Mouse (Mus musculus) forebrain, embryonic 16.5 days (tissue): ENCODE data around the gene Lrrc4c. TPM values are rescaled to one million over a fixed set of nuclear protein-coding genes. Genes with fewer than 3 reads are reported as not detected.

ENCODE experiments used
- ATAC-seq: fragments of 200-750 bp; cut with Nextera tagmentation; 2 replicates; pipeline ENCODE4 v1.8.0; 2017; ENCODE audit warnings: mild to moderate bottlenecking, moderate library complexity
- H3K27ac ChIP-seq: fragments of 300-500 bp; sonication (generic); 2 replicates; pipeline ENCODE4 v1.5.1; 2014; ENCODE audit warnings: low read length, control low read depth
- H3K27me3 ChIP-seq: fragments of 300-500 bp; sonication (generic); replicated peaks from 2 replicates; pipeline ENCODE4 v1.6.1; 2014; ENCODE audit warnings: low read length; ENCODE audit not compliant: control insufficient read depth, insufficient read depth
- H3K36me3 ChIP-seq: fragments of 300-500 bp; sonication (generic); 2 replicates; pipeline ENCODE4 v1.6.1; 2014; ENCODE audit not compliant: control insufficient read depth, insufficient read depth
- H3K4me1 ChIP-seq: fragments of 300-500 bp; sonication (generic); replicated peaks from 2 replicates; pipeline ENCODE4 v1.6.1; 2014; ENCODE audit warnings: low read length; ENCODE audit not compliant: control insufficient read depth, insufficient read depth
- H3K4me2 ChIP-seq: fragments of 300-500 bp; sonication (generic); 2 replicates; pipeline ENCODE4 v1.6.1; 2014; ENCODE audit warnings: mild to moderate bottlenecking, low read length, control low read depth
- H3K4me3 ChIP-seq: fragments of 300-500 bp; sonication (generic); replicated peaks from 2 replicates; pipeline ENCODE4 v1.5.1; 2014; ENCODE audit warnings: mild to moderate bottlenecking, low read length, control low read depth
- H3K9ac ChIP-seq: fragments of 300-500 bp; sonication (generic); replicated peaks from 2 replicates; pipeline ENCODE4 v1.6.1; 2014; ENCODE audit warnings: low read depth, low read length, control low read depth
- H3K9me3 ChIP-seq: fragments of 300-500 bp; sonication (generic); 2 replicates; pipeline ENCODE4 v1.6.1; 2016; ENCODE audit warnings: low read length; ENCODE audit not compliant: control insufficient read depth
- WGBS: fragments of 180-500 bp; shearing (Covaris S2); extraction: QIAGEN DNeasy Blood & Tissue Kit; methylation state at CpG from one replicate; pipeline ENCODE4 v1.1.7; 2014; 5-methylcytosine and 5-hydroxymethylcytosine counted together
- polyA plus RNA-seq: library from polyadenylated mRNA; unstranded; fragments of >200 nt; fragmentation: Nextera tagmentation; extraction: Ambion mirVana; gene quantifications from 2 replicates; pipeline ENCODE4 v1.2.1, GENCODE M21; 2015

The Lrrc4c gene
- polyA plus RNA-seq, 1 experiment from 2014 or later = 30.9 TPM

DNA sequence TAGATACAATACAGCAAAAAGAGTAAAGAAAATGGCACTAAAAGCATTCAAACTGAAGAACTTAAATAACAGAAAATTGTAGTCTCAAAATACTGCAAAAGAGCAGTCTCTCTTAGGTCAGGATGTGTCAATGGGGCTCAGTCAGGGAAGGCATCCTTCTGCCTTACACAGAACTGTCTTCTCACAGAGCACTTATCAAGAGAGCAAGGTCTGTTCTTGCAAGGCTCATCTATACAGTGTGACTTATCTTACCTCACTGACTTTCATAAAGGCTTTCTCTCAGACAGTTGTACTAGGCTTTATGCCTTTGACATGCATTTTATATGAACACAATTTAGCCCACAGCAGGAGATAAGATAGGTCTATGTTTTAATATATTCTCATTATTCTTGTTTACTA is 1226.7 kb downstream of the Lrrc4c start:
- H3K27me3 ChIP-seq = no peaks in the 10 kb centered on the region
- H3K36me3 ChIP-seq = no peaks in the 10 kb centered on the region
- no peak overlapping the region for H3K4me2 ChIP-seq
- no peak overlapping the region for H3K27ac ChIP-seq
- H3K9ac ChIP-seq = no peak overlapping the region
- no peak for ATAC-seq
- H3K4me1 ChIP-seq = peaks cover 7% of the 10 kb centered on the region; the same call in 1 of the 2 replicates
- no peaks in the 10 kb centered on the region for H3K9me3 ChIP-seq
- no peak overlapping the region for H3K4me3 ChIP-seq

GRCm38 (mm10) chr2:97545946-97546345 is 1228.0 kb downstream of the Lrrc4c start:
- no peak for ATAC-seq
- no peak overlapping the region for H3K9ac ChIP-seq
- peaks cover 7% of the 10 kb centered on the region; the same call in 1 of the 2 replicates for H3K4me1 ChIP-seq
- H3K4me2 ChIP-seq = no peak overlapping the region
- no peak overlapping the region for H3K4me3 ChIP-seq
- H3K27me3 ChIP-seq = no peaks in the 10 kb centered on the region
- no peaks in the 10 kb centered on the region for H3K9me3 ChIP-seq
- no peak overlapping the region for H3K27ac ChIP-seq
- H3K36me3 ChIP-seq = no peaks in the 10 kb centered on the region
- whole genome bisulfite sequencing = 75% methylated on average over 1 of the region's 1 CpGs

- no peak for ATAC-seq
- no peak overlapping the region for H3K9ac ChIP-seq
- no peaks in the 10 kb centered on the region for H3K9me3 ChIP-seq
- H3K4me1 ChIP-seq = peaks cover 2% of the 10 kb centered on the region
- H3K36me3 ChIP-seq = no peaks in the 10 kb centered on the region
- H3K27me3 ChIP-seq = no peaks in the 10 kb centered on the region
- H3K4me2 ChIP-seq = no peak overlapping the region
- WGBS = 28% methylated on average over 2 of the region's 2 CpGs
- H3K4me3 ChIP-seq = no peak overlapping the region
- H3K27ac ChIP-seq = no peak overlapping the region
Observed at GRCm38 (mm10) chr2:97564509-97564908, 1246.5 kb downstream of the Lrrc4c start.

- Histone ChIP-seq H3K36me3 (no peaks in the 10 kb centered on the region), H3K9me3 (no peaks in the 10 kb centered on the region), H3K4me1 (peaks cover 2% of the 10 kb centered on the region), H3K27ac (no peak overlapping the region), H3K4me3 (no peak overlapping the region), H3K9ac (no peak overlapping the region), H3K4me2 (no peak overlapping the region), H3K27me3 (no peaks in the 10 kb centered on the region)
- WGBS = 82% methylated on average over 2 of the region's 2 CpGs
- no peak for ATAC-seq
Observed at GRCm38 (mm10) chr2:97568954-97569353, 1251.0 kb downstream of the Lrrc4c start.

DNA sequence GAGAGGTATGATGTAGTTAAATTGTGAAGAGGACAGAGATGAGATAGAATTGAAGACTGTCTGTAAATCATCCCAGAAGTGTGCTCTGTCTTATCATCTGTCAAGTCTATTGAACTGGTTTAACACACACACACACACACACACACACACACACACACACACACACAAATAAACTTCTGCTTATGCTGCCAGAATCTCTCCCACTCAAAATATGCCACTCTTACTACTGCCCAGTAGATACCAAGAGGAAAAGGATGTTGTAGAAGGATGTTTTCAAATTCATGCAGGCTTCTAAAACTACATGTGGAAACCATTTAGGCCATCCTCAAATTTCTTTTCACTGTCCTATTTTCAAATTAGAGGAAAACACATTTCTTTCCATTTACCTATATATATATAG is 1257.0 kb downstream of the Lrrc4c start:
- Histone ChIP-seq H3K4me1 (no peaks in the 10 kb centered on the region), H3K9me3 (no peaks in the 10 kb centered on the region), H3K27ac (no peak overlapping the region), H3K27me3 (no peaks in the 10 kb centered on the region), H3K9ac (no peak overlapping the region), H3K4me3 (no peak overlapping the region), H3K4me2 (no peak overlapping the region), H3K36me3 (no peaks in the 10 kb centered on the region)
- ATAC-seq = no peak

GRCm38 (mm10) chr2:97581132-97581531 is 1263.2 kb downstream of the Lrrc4c start:
- Histone ChIP-seq H3K4me1 (no peaks in the 10 kb centered on the region), H3K4me3 (no peak overlapping the region), H3K9me3 (no peaks in the 10 kb centered on the region), H3K27ac (no peak overlapping the region), H3K9ac (no peak overlapping the region), H3K4me2 (no peak overlapping the region), H3K36me3 (no peaks in the 10 kb centered on the region), H3K27me3 (no peaks in the 10 kb centered on the region)
- WGBS = 26% methylated on average over 2 of the region's 2 CpGs
- ATAC-seq = no peak

DNA sequence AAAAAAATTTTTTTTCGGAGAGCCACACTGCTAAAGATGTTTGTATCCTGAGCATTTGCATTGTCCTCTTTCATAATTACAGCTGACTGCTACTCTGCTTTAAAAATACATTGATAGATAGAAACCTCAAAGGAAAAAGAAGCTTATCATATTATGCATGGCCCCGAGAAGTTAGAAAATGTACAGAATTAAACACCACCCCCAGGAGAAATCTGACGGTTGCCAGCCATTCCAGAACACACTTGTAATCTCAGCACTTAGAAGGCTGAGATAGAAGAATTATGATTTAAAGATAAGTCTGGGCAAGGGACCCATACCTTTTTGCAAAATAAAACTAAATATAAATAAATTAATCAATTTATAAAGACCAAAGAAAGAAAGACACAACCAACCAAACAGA is 1268.4 kb downstream of the Lrrc4c start:
- no peak overlapping the region for H3K9ac ChIP-seq
- no peaks in the 10 kb centered on the region for H3K4me1 ChIP-seq
- H3K4me3 ChIP-seq = no peak overlapping the region
- H3K4me2 ChIP-seq = no peak overlapping the region
- no peaks in the 10 kb centered on the region for H3K27me3 ChIP-seq
- H3K36me3 ChIP-seq = no peaks in the 10 kb centered on the region
- no peak for ATAC-seq
- WGBS = 91% methylated on average over 3 of the region's 3 CpGs
- H3K27ac ChIP-seq = no peak overlapping the region
- H3K9me3 ChIP-seq = no peaks in the 10 kb centered on the region

- ATAC-seq = no peak
- Histone ChIP-seq H3K9me3 (no peaks in the 10 kb centered on the region), H3K4me3 (no peak overlapping the region), H3K4me2 (no peak overlapping the region), H3K27me3 (no peaks in the 10 kb centered on the region), H3K27ac (no peak overlapping the region), H3K36me3 (no peaks in the 10 kb centered on the region), H3K4me1 (no peaks in the 10 kb centered on the region), H3K9ac (no peak overlapping the region)
- 90% methylated on average over 3 of the region's 3 CpGs for WGBS
Observed at GRCm38 (mm10) chr2:97590563-97590962, 1272.6 kb downstream of the Lrrc4c start.

- H3K27me3 ChIP-seq = no peaks in the 10 kb centered on the region
- H3K36me3 ChIP-seq = no peaks in the 10 kb centered on the region
- no peak for ATAC-seq
- H3K4me1 ChIP-seq = no peaks in the 10 kb centered on the region; the same call in 1 of the 2 replicates
- no peak overlapping the region for H3K27ac ChIP-seq
- H3K9me3 ChIP-seq = no peaks in the 10 kb centered on the region
- no peak overlapping the region for H3K4me2 ChIP-seq
- H3K4me3 ChIP-seq = no peak overlapping the region
- no peak overlapping the region for H3K9ac ChIP-seq
- 29% methylated on average over 3 of the region's 3 CpGs for WGBS
Observed at GRCm38 (mm10) chr2:97604182-97604581, 1286.2 kb downstream of the Lrrc4c start.

- Histone ChIP-seq H3K4me3 (no peak overlapping the region), H3K9ac (no peak overlapping the region), H3K4me1 (no peaks in the 10 kb centered on the region; the same call in 1 of the 2 replicates), H3K27ac (no peak overlapping the region), H3K27me3 (no peaks in the 10 kb centered on the region), H3K36me3 (no peaks in the 10 kb centered on the region), H3K9me3 (no peaks in the 10 kb centered on the region), H3K4me2 (no peak overlapping the region)
- WGBS = 9% methylated on average over 3 of the region's 3 CpGs
- ATAC-seq = no peak
Observed at GRCm38 (mm10) chr2:97604688-97605215, 1286.8 kb downstream of the Lrrc4c start.
